Mouse (Mus musculus) forebrain, embryonic 13.5 days (tissue): ENCODE data around the gene Tex10. TPM values are rescaled to one million over a fixed set of nuclear protein-coding genes. Genes with fewer than 3 reads are reported as not detected.
A peak's percentile ranks its signal among the peaks of the same experiment; 100 is the strongest.
"Not testable (repeated sequence)": the region's sequence is repeated elsewhere in the genome, so short reads cannot be mapped to it uniquely, and the experiment has no call there.

Source experiments
- ATAC-seq: fragments of 200-750 bp; cut with Nextera tagmentation; 2 replicates; pipeline ENCODE4 v1.8.0; 2017
- H3K27ac ChIP-seq: fragments of 300-500 bp; sonication (generic); 2 replicates; pipeline ENCODE4 v1.5.1; 2015; ENCODE audit warnings: inconsistent platforms, mild to moderate bottlenecking, moderate library complexity
- H3K27me3 ChIP-seq: fragments of 300-500 bp; sonication (generic); 2 replicates; pipeline ENCODE4 v1.6.1; 2015; ENCODE audit warnings: mild to moderate bottlenecking, inconsistent platforms
- H3K36me3 ChIP-seq: fragments of 300-500 bp; sonication (generic); 2 replicates; pipeline ENCODE4 v1.6.1; 2015; ENCODE audit warnings: mild to moderate bottlenecking, inconsistent platforms; ENCODE audit not compliant: poor library complexity, severe bottlenecking
- H3K4me1 ChIP-seq: fragments of 300-500 bp; sonication (generic); 2 replicates; pipeline ENCODE4 v1.6.1; 2015; ENCODE audit warnings: inconsistent platforms
- H3K4me2 ChIP-seq: fragments of 300-500 bp; sonication (generic); 2 replicates; pipeline ENCODE4 v1.6.1; 2015; ENCODE audit warnings: inconsistent platforms, mild to moderate bottlenecking, moderate library complexity
- H3K4me3 ChIP-seq: fragments of 300-500 bp; sonication (generic); 2 replicates; pipeline ENCODE4 v1.5.1; 2015; ENCODE audit warnings: mild to moderate bottlenecking, inconsistent platforms
- H3K9ac ChIP-seq: fragments of 300-500 bp; sonication (generic); 2 replicates; pipeline ENCODE4 v1.6.1; 2015; ENCODE audit warnings: mild to moderate bottlenecking, inconsistent platforms
- H3K9me3 ChIP-seq: fragments of 300-500 bp; sonication (generic); replicated peaks from 2 replicates; pipeline ENCODE4 v1.6.1; 2016; ENCODE audit warnings: inconsistent platforms
- WGBS: fragments of 180-500 bp; shearing (Covaris S2); methylation state at CpG from one replicate; pipeline ENCODE4 v1.1.7; 2015; 5-methylcytosine and 5-hydroxymethylcytosine counted together
- polyA plus RNA-seq: library from polyadenylated mRNA; unstranded; fragments of >200 nt; fragmentation: Nextera tagmentation; extraction: Ambion mirVana; gene quantifications from 2 replicates; pipeline ENCODE4 v1.2.1, GENCODE M21; 2015

Gene Tex10
- polyA plus RNA-seq, 1 experiment from 2014 or later: 47.6 TPM

GRCm38 (mm10) chr4:48454106-48454773, 19.0 kb downstream of the Tex10 start:
- H3K9ac ChIP-seq: no peak overlapping the region
- no peak for ATAC-seq
- no peaks in the 10 kb centered on the region for H3K9me3 ChIP-seq
- no peak overlapping the region for H3K4me3 ChIP-seq
- no peaks in the 10 kb centered on the region for H3K27me3 ChIP-seq
- H3K4me2 ChIP-seq: no peak overlapping the region
- H3K4me1 ChIP-seq: no peaks in the 10 kb centered on the region
- peaks cover 67% of the 10 kb centered on the region for H3K36me3 ChIP-seq
- WGBS: 95% methylated on average over 2 of the region's 2 CpGs
- H3K27ac ChIP-seq: no peak overlapping the region

GRCm38 (mm10) chr4:48428054-48428453, 45.2 kb downstream of the Tex10 start:
- H3K9me3 ChIP-seq: no peaks in the 10 kb centered on the region
- H3K4me2 ChIP-seq: no peak overlapping the region
- no peaks in the 10 kb centered on the region for H3K27me3 ChIP-seq
- ATAC-seq: no peak
- no peak overlapping the region for H3K27ac ChIP-seq
- whole genome bisulfite sequencing: 94% methylated on average over 2 of the region's 2 CpGs
- H3K9ac ChIP-seq: no peak overlapping the region
- no peaks in the 10 kb centered on the region for H3K4me1 ChIP-seq
- H3K4me3 ChIP-seq: no peak overlapping the region
- peaks cover 61% of the 10 kb centered on the region for H3K36me3 ChIP-seq

GRCm38 (mm10) chr4:48427413-48427812, 45.8 kb downstream of the Tex10 start:
- Histone ChIP-seq H3K4me1 (no peaks in the 10 kb centered on the region), H3K27me3 (no peaks in the 10 kb centered on the region), H3K4me2 (no peak overlapping the region), H3K4me3 (no peak overlapping the region), H3K9me3 (no peaks in the 10 kb centered on the region), H3K36me3 (peaks cover 61% of the 10 kb centered on the region), H3K9ac (no peak overlapping the region), H3K27ac (no peak overlapping the region)
- WGBS: 72% methylated on average over 3 of the region's 3 CpGs
- ATAC-seq: no peak

- Histone ChIP-seq H3K27ac (no peak overlapping the region), H3K4me3 (no peak overlapping the region), H3K9ac (no peak overlapping the region), H3K36me3 (peaks cover 45% of the 10 kb centered on the region), H3K4me1 (no peaks in the 10 kb centered on the region), H3K4me2 (no peak overlapping the region), H3K27me3 (no peaks in the 10 kb centered on the region), H3K9me3 (no peaks in the 10 kb centered on the region)
- 46% methylated on average over 2 of the region's 2 CpGs for WGBS
- no peak for ATAC-seq
Observed at GRCm38 (mm10) chr4:48423738-48424137, 49.5 kb downstream of the Tex10 start.

- Histone ChIP-seq H3K36me3 (peaks cover 42% of the 10 kb centered on the region), H3K9ac (no peak overlapping the region), H3K9me3 (no peaks in the 10 kb centered on the region), H3K4me2 (no peak overlapping the region), H3K4me1 (no peaks in the 10 kb centered on the region), H3K27me3 (no peaks in the 10 kb centered on the region), H3K27ac (no peak overlapping the region), H3K4me3 (no peak overlapping the region)
- no peak for ATAC-seq
- WGBS: 100% methylated on average over 1 of the region's 1 CpGs
Observed at GRCm38 (mm10) chr4:48422633-48423032, 50.6 kb downstream of the Tex10 start.

- H3K4me3 ChIP-seq: no peak overlapping the region
- no peak overlapping the region for H3K27ac ChIP-seq
- H3K4me1 ChIP-seq: no peaks in the 10 kb centered on the region
- H3K9ac ChIP-seq: no peak overlapping the region
- no peak for ATAC-seq
- no peak overlapping the region for H3K4me2 ChIP-seq
- 93% methylated on average over 8 of the region's 8 CpGs for WGBS
- H3K27me3 ChIP-seq: no peaks in the 10 kb centered on the region
- no peaks in the 10 kb centered on the region for H3K9me3 ChIP-seq
- H3K36me3 ChIP-seq: peaks cover 32% of the 10 kb centered on the region
Observed at GRCm38 (mm10) chr4:48418831-48419468, 54.3 kb downstream of the Tex10 start.

- 88% methylated on average over 10 of the region's 10 CpGs for whole genome bisulfite sequencing
- no peak for ATAC-seq
Observed at GRCm38 (mm10) chr4:48415838-48416335, 57.4 kb downstream of the Tex10 start.

GRCm38 (mm10) chr4:48413473-48413872, 59.8 kb downstream of the Tex10 start:
- H3K9me3 ChIP-seq: no peaks in the 10 kb centered on the region
- H3K9ac ChIP-seq: no peak overlapping the region
- H3K27ac ChIP-seq: no peak overlapping the region
- H3K27me3 ChIP-seq: no peaks in the 10 kb centered on the region
- no peak overlapping the region for H3K4me2 ChIP-seq
- 88% methylated on average over 8 of the region's 8 CpGs for WGBS
- no peak overlapping the region for H3K4me3 ChIP-seq
- H3K4me1 ChIP-seq: no peaks in the 10 kb centered on the region
- ATAC-seq: no peak
- no peaks in the 10 kb centered on the region for H3K36me3 ChIP-seq

More at GRCm38 (mm10) chr4:48415838-48416335, 57.4 kb downstream of the Tex10 start:
- Histone ChIP-seq H3K36me3 (0 out of 2 replicates have a peak, but pooled peaks cover 9% of the 10 kb centered on the region), H3K9me3 (no peaks in the 10 kb centered on the region), H3K4me3 (no peak overlapping the region), H3K27ac (no peak overlapping the region), H3K9ac (no peak overlapping the region), H3K4me2 (no peak overlapping the region), H3K4me1 (no peaks in the 10 kb centered on the region), H3K27me3 (no peaks in the 10 kb centered on the region)

DNA sequence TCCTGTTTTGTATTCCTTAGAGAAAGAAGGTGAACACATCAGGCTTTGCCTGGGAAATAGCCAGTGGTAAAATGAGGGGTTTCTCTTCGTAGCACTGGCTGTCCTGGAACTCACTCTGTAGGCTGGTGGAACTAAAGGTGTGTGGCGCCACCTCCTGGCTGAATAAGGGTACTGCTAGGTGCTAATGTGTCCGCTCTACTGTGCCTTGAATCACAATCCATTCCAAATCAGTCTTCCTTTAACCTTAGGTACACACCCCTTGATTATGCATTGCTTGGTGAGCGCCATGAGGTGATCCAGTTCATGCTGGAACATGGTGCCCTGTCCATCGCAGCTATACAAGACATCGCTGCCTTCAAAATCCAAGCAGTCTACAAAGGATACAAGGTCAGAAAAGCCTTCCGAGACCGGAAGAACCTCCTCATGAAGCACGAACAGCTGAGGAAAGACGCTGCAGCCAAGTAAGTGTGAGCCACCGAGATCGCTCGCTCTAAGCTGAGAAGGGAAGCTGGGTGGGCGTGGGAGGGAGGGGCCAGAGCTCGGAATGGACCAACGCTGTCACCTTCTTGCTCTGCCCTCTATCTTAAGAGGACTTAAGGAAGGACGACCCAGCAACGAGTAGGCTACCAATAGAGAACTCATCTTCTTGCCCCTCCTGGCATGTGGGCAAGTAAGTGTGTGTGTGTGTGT, 65.8 kb downstream of the Tex10 start:
- peak; percentile 66 for ATAC-seq
- Histone ChIP-seq H3K36me3 (no peaks in the 10 kb centered on the region), H3K4me3 (no peak overlapping the region), H3K27ac (no peak overlapping the region), H3K4me2 (peak overlapping the region; percentile 7), H3K4me1 (no peaks in the 10 kb centered on the region), H3K9me3 (no peaks in the 10 kb centered on the region), H3K27me3 (no peaks in the 10 kb centered on the region), H3K9ac (no peak overlapping the region)
- WGBS: 49% methylated on average over 18 of the region's 18 CpGs

DNA sequence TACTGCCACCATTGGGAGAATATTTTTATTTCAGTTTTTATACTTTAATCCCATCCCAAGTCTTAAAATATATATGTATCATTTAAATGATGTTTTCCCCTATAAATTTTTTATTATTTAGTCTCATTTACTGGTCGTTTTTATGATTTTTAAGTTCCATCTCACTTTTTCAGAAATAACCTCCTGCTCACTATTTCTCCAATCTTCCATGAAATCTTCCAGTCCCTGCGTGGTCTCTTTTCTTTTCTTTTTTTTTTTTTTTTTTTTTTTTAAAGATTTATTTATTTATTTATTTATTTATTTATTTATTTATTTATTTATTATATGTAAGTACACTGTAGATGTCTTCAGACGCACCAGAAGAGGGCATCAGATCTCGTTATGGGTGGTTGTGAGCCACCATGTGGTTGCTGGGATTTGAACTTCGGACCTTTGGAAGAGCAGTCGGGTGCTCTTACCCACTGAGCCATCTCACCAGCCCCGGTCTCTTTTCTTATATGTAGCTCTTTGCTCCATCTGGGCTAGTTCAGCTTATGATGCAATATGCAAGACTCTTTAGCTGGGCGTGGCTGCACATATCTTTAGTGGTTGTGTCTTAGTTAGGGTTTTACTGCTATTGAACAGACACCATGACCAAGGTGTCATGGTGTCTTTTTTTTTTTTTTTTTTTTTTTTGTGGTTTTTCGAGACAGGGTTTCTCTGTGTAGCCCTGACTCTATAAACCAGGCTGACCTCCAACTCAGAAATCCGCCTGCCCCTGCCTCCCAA, 67.4 kb downstream of the Tex10 start:
- H3K27ac ChIP-seq, H3K4me1 ChIP-seq, H3K9ac ChIP-seq, H3K9me3 ChIP-seq, H3K4me2 ChIP-seq, H3K4me3 ChIP-seq, ATAC-seq, H3K36me3 ChIP-seq, H3K27me3 ChIP-seq: not testable (repeated sequence)
- WGBS: 89% methylated on average over 10 of the region's 10 CpGs

- no peaks in the 10 kb centered on the region for H3K36me3 ChIP-seq
- 77% methylated on average over 16 of the region's 16 CpGs for WGBS
- H3K9me3 ChIP-seq: no peaks in the 10 kb centered on the region
- ATAC-seq: no peak
- H3K4me3 ChIP-seq: no peak overlapping the region
- no peaks in the 10 kb centered on the region for H3K27me3 ChIP-seq
- no peaks in the 10 kb centered on the region for H3K4me1 ChIP-seq
- no peak overlapping the region for H3K9ac ChIP-seq
- H3K4me2 ChIP-seq: no peak overlapping the region
- no peak overlapping the region for H3K27ac ChIP-seq
Observed at GRCm38 (mm10) chr4:48403066-48403640, 70.1 kb downstream of the Tex10 start.
